Mouse (Mus musculus): Measurements from ENCODE around the gene Azi2. TPM values are rescaled to one million over a fixed set of nuclear protein-coding genes. Genes with fewer than 3 reads are reported as not detected.

Gene Azi2
- total RNA-seq (2021), result 10 to 100 TPM; 30.9 to 41.3 TPM
- long read RNA-seq, experiment 1, transcript Azi2-201 (8 exons, 3,396 nt), result major isoform, 5 of 49 reads
- long read RNA-seq, experiment 1, partial matches to known transcripts, result 0 of 49 reads
- long read RNA-seq, experiment 1, other reads (novel, unspliced or antisense), result 44 of 49 reads
- long read RNA-seq, experiment 2, transcript Azi2-201 (8 exons, 3,396 nt), result major isoform, 5 of 57 reads
- long read RNA-seq, experiment 2, partial matches to known transcripts, result 0 of 57 reads
- long read RNA-seq, experiment 2, other reads (novel, unspliced or antisense), result 52 of 57 reads

- intact Hi-C loops (cut with DNase I), result loop anchor here (1.0 kb wide), 1 partner anchor 110 kb away; the partner anchor contains the start of gene Cmc1
- DNase-seq, result peak; percentile 99
- peak; percentile 85 for TF ChIP-seq CTCF (IDR thresholded peaks at IDR 0.05)
- Histone ChIP-seq H3K4me3 (peak within 1 kb of the TSS; percentile 83), H3K27ac (peak within 1 kb of the TSS; percentile 100)
Observed at GRCm38 (mm10) chr9:118040218-118041021, at the start of gene Azi2. Gene Azi2, plus strand, starts transcription at chr9:118040499.

- Histone ChIP-seq H3K27ac (no peak overlapping the region), H3K4me3 (no peak overlapping the region)
- intact Hi-C loops (cut with DNase I), result no loop called here
- no peak for DNase-seq
- no peak for TF ChIP-seq CTCF (IDR thresholded peaks at IDR 0.05)
Observed at GRCm38 (mm10) chr9:117996631-117997030, 43.7 kb upstream of the Azi2 start.

- DNase-seq, result no peak
- no peak overlapping the region for H3K4me3 ChIP-seq
- TF ChIP-seq CTCF (IDR thresholded peaks at IDR 0.05), result no peak
- intact Hi-C loops (cut with DNase I), result no loop called here
- no peak overlapping the region for H3K27ac ChIP-seq
Observed at GRCm38 (mm10) chr9:118001488-118001887, 38.8 kb upstream of the Azi2 start.

- no peak for DNase-seq
- TF ChIP-seq CTCF (IDR thresholded peaks at IDR 0.05), result no peak
- intact Hi-C loops (cut with DNase I), result no loop called here
- H3K27ac ChIP-seq, result no peak overlapping the region
- no peak overlapping the region for H3K4me3 ChIP-seq
Observed at GRCm38 (mm10) chr9:118003218-118003886, 36.9 kb upstream of the Azi2 start.

GRCm38 (mm10) chr9:118003937-118004336, 36.4 kb upstream of the Azi2 start:
- Histone ChIP-seq H3K27ac (no peak overlapping the region), H3K4me3 (no peak overlapping the region)
- DNase-seq, result no peak
- no peak for TF ChIP-seq CTCF (IDR thresholded peaks at IDR 0.05)
- intact Hi-C loops (cut with DNase I), result no loop called here

GRCm38 (mm10) chr9:118012928-118013327, 27.4 kb upstream of the Azi2 start:
- no peak for DNase-seq
- no peak overlapping the region for H3K27ac ChIP-seq
- no peak for TF ChIP-seq CTCF (IDR thresholded peaks at IDR 0.05)

GRCm38 (mm10) chr9:118024966-118025365, 15.3 kb upstream of the Azi2 start:
- intact Hi-C loops (cut with DNase I), result no loop called here
- no peak overlapping the region for H3K4me3 ChIP-seq
- TF ChIP-seq CTCF (IDR thresholded peaks at IDR 0.05), result no peak

More at GRCm38 (mm10) chr9:118012928-118013327, 27.4 kb upstream of the Azi2 start:
- intact Hi-C loops (cut with DNase I), result no loop called here
- H3K4me3 ChIP-seq, result no peak overlapping the region

GRCm38 (mm10) chr9:118029490-118029889, 10.8 kb upstream of the Azi2 start:
- H3K4me3 ChIP-seq, result no peak overlapping the region
- DNase-seq, result no peak
- no peak overlapping the region for H3K27ac ChIP-seq
- no peak for TF ChIP-seq CTCF (IDR thresholded peaks at IDR 0.05)
- intact Hi-C loops (cut with DNase I), result no loop called here

More at GRCm38 (mm10) chr9:118024966-118025365, 15.3 kb upstream of the Azi2 start:
- no peak overlapping the region for H3K27ac ChIP-seq
- no peak for DNase-seq

GRCm38 (mm10) chr9:118030252-118030651, 10.0 kb upstream of the Azi2 start:
- DNase-seq, result no peak
- intact Hi-C loops (cut with DNase I), result no loop called here
- Histone ChIP-seq H3K27ac (no peak overlapping the region), H3K4me3 (no peak overlapping the region)
- no peak for TF ChIP-seq CTCF (IDR thresholded peaks at IDR 0.05)

GRCm38 (mm10) chr9:118031694-118032093, 8.6 kb upstream of the Azi2 start:
- no peak for TF ChIP-seq CTCF (IDR thresholded peaks at IDR 0.05)
- H3K27ac ChIP-seq, result no peak overlapping the region
- H3K4me3 ChIP-seq, result no peak overlapping the region
- DNase-seq, result no peak
- intact Hi-C loops (cut with DNase I), result no loop called here

- no peak overlapping the region for H3K4me3 ChIP-seq
- intact Hi-C loops (cut with DNase I), result no loop called here
- no peak for DNase-seq
- no peak for TF ChIP-seq CTCF (IDR thresholded peaks at IDR 0.05)
- H3K27ac ChIP-seq, result no peak overlapping the region
Observed at GRCm38 (mm10) chr9:118034990-118035389, 5.3 kb upstream of the Azi2 start.

- intact Hi-C loops (cut with DNase I), result no loop called here
- H3K27ac ChIP-seq, result peak overlapping the region; percentile 100
- DNase-seq, result no peak
- peak overlapping the region; percentile 83 for H3K4me3 ChIP-seq
- TF ChIP-seq CTCF (IDR thresholded peaks at IDR 0.05), result no peak
Observed at GRCm38 (mm10) chr9:118041022-118041400, 712 bp downstream of the Azi2 start.

- TF ChIP-seq CTCF (IDR thresholded peaks at IDR 0.05), result no peak
- H3K27ac ChIP-seq, result peak overlapping the region; percentile 100
- no peak for DNase-seq
- H3K4me3 ChIP-seq, result peak overlapping the region; percentile 83
- intact Hi-C loops (cut with DNase I), result no loop called here
Observed at GRCm38 (mm10) chr9:118041646-118042045, 1.3 kb downstream of the Azi2 start.
